Mouse (Mus musculus): Measurements from ENCODE around the gene Creg2.

- TF ChIP-seq POLR2A (IDR thresholded peaks at IDR 0.05; ENCODE audit: control insufficient read depth, extremely low read depth, insufficient read depth, low read length, poor library complexity) (no peak), CTCF (IDR thresholded peaks at IDR 0.05; ENCODE audit: borderline replicate concordance, control insufficient read depth, extremely low read depth, insufficient read depth, low read length, poor library complexity) (no peak)
These were observed 59.2 kb downstream of the Creg2 start for GRCm38 (mm10) chr1:39592090-39592489.
